Mouse (Mus musculus) neural tube, embryonic 11.5 days (tissue): ENCODE results near the gene Adat3. TPM values are rescaled to one million over a fixed set of nuclear protein-coding genes. Genes with fewer than 3 reads are reported as not detected.
"Not testable (repeated sequence)": the region's sequence is repeated elsewhere in the genome, so short reads cannot be mapped to it uniquely, and the experiment has no call there.

Source experiments
- ATAC-seq: fragments of 200-750 bp; cut with Nextera tagmentation; 2 replicates; pipeline ENCODE4 v1.8.0; 2017; ENCODE audit warnings: moderate number of reproducible peaks, mild to moderate bottlenecking, moderate TSS enrichment, moderate library complexity; ENCODE audit not compliant: insufficient read depth, low FRiP score, low TSS enrichment
- DNase-seq: peaks from one replicate; pipeline ENCODE4 v3.0.0-alpha.2; 2015; ENCODE audit warnings: low spot score
- H3K27ac ChIP-seq: fragments of 300-500 bp; sonication (generic); 2 replicates; pipeline ENCODE4 v1.5.1; 2014; ENCODE audit warnings: low read depth, mild to moderate bottlenecking, low read length
- H3K27me3 ChIP-seq: fragments of 300-500 bp; sonication (generic); 2 replicates; pipeline ENCODE4 v1.6.1; 2014; ENCODE audit warnings: mild to moderate bottlenecking, low read length, mixed read lengths; ENCODE audit not compliant: control insufficient read depth, insufficient read depth
- H3K36me3 ChIP-seq: fragments of 300-500 bp; sonication (generic); 2 replicates; pipeline ENCODE4 v1.6.1; 2014; ENCODE audit warnings: mild to moderate bottlenecking, low read length, moderate library complexity, mixed read lengths; ENCODE audit not compliant: control insufficient read depth, insufficient read depth
- H3K4me1 ChIP-seq: fragments of 300-500 bp; sonication (generic); 2 replicates; pipeline ENCODE4 v1.6.1; 2014; ENCODE audit warnings: low read length, mixed read lengths; ENCODE audit not compliant: control insufficient read depth, insufficient read depth
- H3K4me2 ChIP-seq: fragments of 300-500 bp; sonication (generic); 2 replicates; pipeline ENCODE4 v1.6.1; 2014; ENCODE audit warnings: low read depth, mild to moderate bottlenecking, moderate library complexity
- H3K4me3 ChIP-seq: fragments of 300-500 bp; sonication (generic); 2 replicates; pipeline ENCODE4 v1.5.1; 2014; ENCODE audit warnings: low read depth, low read length
- H3K9ac ChIP-seq: fragments of 300-500 bp; sonication (generic); 2 replicates; pipeline ENCODE4 v1.6.1; 2014; ENCODE audit warnings: mild to moderate bottlenecking, low read length
- H3K9me3 ChIP-seq: fragments of 300-500 bp; sonication (generic); 2 replicates; pipeline ENCODE4 v1.6.1; 2016; ENCODE audit warnings: low read length; ENCODE audit not compliant: control insufficient read depth
- WGBS: fragments of 180-500 bp; shearing (Covaris S2); extraction: QIAGEN DNeasy Blood & Tissue Kit; methylation state at CpG from one replicate; pipeline ENCODE4 v1.1.7; 2014; 5-methylcytosine and 5-hydroxymethylcytosine counted together
- polyA plus RNA-seq: library from polyadenylated mRNA; unstranded; fragments of >200 nt; fragmentation: Nextera tagmentation; extraction: Ambion mirVana; gene quantifications from 2 replicates; pipeline ENCODE4 v1.2.1, GENCODE M21; 2014

The Adat3 gene
- polyA plus RNA-seq, 1 experiment from 2014 or later: 8.0 TPM

- Histone ChIP-seq H3K27ac (peak overlapping the region; percentile 78; the same call in 1 of the 2 replicates), H3K4me3 (no peak overlapping the region; the same call in 1 of the 2 replicates), H3K27me3 (no peaks in the 10 kb centered on the region), H3K4me2 (peak overlapping the region; percentile 97), H3K9me3 (no peaks in the 10 kb centered on the region), H3K4me1 (peaks cover 8% of the 10 kb centered on the region), H3K36me3 (peaks cover 9% of the 10 kb centered on the region), H3K9ac (no peak overlapping the region)
- DNase-seq (no peak), ATAC-seq (no peak)
- WGBS: 87% methylated on average over 7 of the region's 7 CpGs
These were observed 1.4 kb downstream of the Adat3 start for GRCm38 (mm10) chr10:80604001-80604509.

GRCm38 (mm10) chr10:80604988-80605387 lies 2.3 kb downstream of the Adat3 start:
- DNase-seq: no peak

GRCm38 (mm10) chr10:80605721-80606120 lies 3.0 kb downstream of the Adat3 start, which contains the start of gene Gm49322:
Gm49322 (plus strand) TSS chr10:80606021.
- H3K27ac ChIP-seq, H3K4me2 ChIP-seq, H3K4me1 ChIP-seq, ATAC-seq, H3K9me3 ChIP-seq, DNase-seq, H3K4me3 ChIP-seq, H3K27me3 ChIP-seq, H3K9ac ChIP-seq, H3K36me3 ChIP-seq: not testable (repeated sequence)
- 84% methylated on average over 4 of the region's 4 CpGs for WGBS

More at GRCm38 (mm10) chr10:80604988-80605387, 2.3 kb downstream of the Adat3 start:
- Histone ChIP-seq H3K9ac (no peak overlapping the region), H3K36me3 (peaks cover 9% of the 10 kb centered on the region), H3K4me3 (no peak overlapping the region), H3K4me1 (peaks cover 8% of the 10 kb centered on the region), H3K27me3 (no peaks in the 10 kb centered on the region), H3K27ac (no peak overlapping the region), H3K4me2 (no peak overlapping the region), H3K9me3 (no peaks in the 10 kb centered on the region)
- 97% methylated on average over 2 of the region's 2 CpGs for whole genome bisulfite sequencing
- no peak for ATAC-seq

GRCm38 (mm10) chr10:80606306-80606705 lies 3.6 kb downstream of the Adat3 start:
- Histone ChIP-seq H3K9ac (no peak overlapping the region), H3K4me1 (peaks cover 8% of the 10 kb centered on the region), H3K36me3 (peaks cover 9% of the 10 kb centered on the region), H3K9me3 (no peaks in the 10 kb centered on the region), H3K4me2 (no peak overlapping the region), H3K27me3 (no peaks in the 10 kb centered on the region), H3K27ac (no peak overlapping the region), H3K4me3 (no peak overlapping the region)
- WGBS: 94% methylated on average over 23 of the region's 23 CpGs
- ATAC-seq (no peak), DNase-seq (no peak)

- Histone ChIP-seq H3K4me2 (no peak overlapping the region), H3K27ac (no peak overlapping the region), H3K36me3 (peaks cover 9% of the 10 kb centered on the region), H3K27me3 (no peaks in the 10 kb centered on the region), H3K4me1 (peaks cover 8% of the 10 kb centered on the region), H3K9me3 (no peaks in the 10 kb centered on the region), H3K4me3 (no peak overlapping the region), H3K9ac (no peak overlapping the region)
- DNase-seq (no peak), ATAC-seq (no peak)
- WGBS: 96% methylated on average over 34 of the region's 34 CpGs
These were observed 4.2 kb downstream of the Adat3 start for GRCm38 (mm10) chr10:80606737-80607350.

GRCm38 (mm10) chr10:80608435-80608834 lies 5.8 kb downstream of the Adat3 start:
- no peak overlapping the region for H3K4me3 ChIP-seq
- no peak for ATAC-seq
- H3K9me3 ChIP-seq: no peaks in the 10 kb centered on the region
- no peak overlapping the region for H3K27ac ChIP-seq
- peaks cover 11% of the 10 kb centered on the region for H3K36me3 ChIP-seq
- no peaks in the 10 kb centered on the region for H3K27me3 ChIP-seq
- H3K9ac ChIP-seq: no peak overlapping the region
- peaks cover 6% of the 10 kb centered on the region for H3K4me1 ChIP-seq
- no peak overlapping the region for H3K4me2 ChIP-seq
- DNase-seq: no peak
- 91% methylated on average over 3 of the region's 3 CpGs for WGBS

- H3K4me2 ChIP-seq: no peak overlapping the region
- no peak for DNase-seq
- no peaks in the 10 kb centered on the region for H3K9me3 ChIP-seq
- H3K36me3 ChIP-seq: peaks cover 11% of the 10 kb centered on the region
- no peak for ATAC-seq
- H3K4me3 ChIP-seq: no peak overlapping the region
- no peaks in the 10 kb centered on the region for H3K27me3 ChIP-seq
- H3K27ac ChIP-seq: no peak overlapping the region
- 87% methylated on average over 10 of the region's 10 CpGs for WGBS
- H3K4me1 ChIP-seq: no peaks in the 10 kb centered on the region
- no peak overlapping the region for H3K9ac ChIP-seq
These were observed 6.7 kb downstream of the Adat3 start for GRCm38 (mm10) chr10:80609269-80609924.

- WGBS: 92% methylated on average over 9 of the region's 9 CpGs
- Histone ChIP-seq H3K4me2 (no peak overlapping the region), H3K4me1 (no peaks in the 10 kb centered on the region), H3K9me3 (no peaks in the 10 kb centered on the region), H3K9ac (no peak overlapping the region), H3K36me3 (peaks cover 17% of the 10 kb centered on the region), H3K4me3 (no peak overlapping the region), H3K27me3 (no peaks in the 10 kb centered on the region), H3K27ac (no peak overlapping the region)
- DNase-seq (no peak), ATAC-seq (no peak)
These were observed 7.6 kb downstream of the Adat3 start for GRCm38 (mm10) chr10:80610116-80610785.
